Mouse (Mus musculus) layer of hippocampus, postnatal 10 days (tissue): Measurements from ENCODE around the gene Gtf2h1. TPM values are rescaled to one million over a fixed set of nuclear protein-coding genes. Genes with fewer than 3 reads are reported as not detected.
"Not testable (repeated sequence)": the region's sequence is repeated elsewhere in the genome, so short reads cannot be mapped to it uniquely, and the experiment has no call there.

Source experiments
- DNase-seq, 2 experiments: peaks; one replicate each; pipeline ENCODE4 v3.0.0; 2021; ENCODE audit warnings: low spot score in 2 of 2
- total RNA-seq, 2 experiments: library from RNA; stranded (reverse); gene quantifications; 2 replicates each; pipeline ENCODE4 v1.2.3; 2021

The Gtf2h1 gene
- total RNA-seq, 2 experiments from 2014 or later: 32.9 to 38.1 TPM

GRCm38 (mm10) chr7:46830799-46831590 lies 35.1 kb downstream of the Gtf2h1 start:
- DNase-seq: no peak

GRCm38 (mm10) chr7:46831693-46832092 lies 35.8 kb downstream of the Gtf2h1 start:
- no peak for DNase-seq

GRCm38 (mm10) chr7:46832112-46832810 lies 36.4 kb downstream of the Gtf2h1 start:
- not testable (repeated sequence) for DNase-seq

GRCm38 (mm10) chr7:46833266-46833665 lies 37.4 kb downstream of the Gtf2h1 start:
- DNase-seq: no peak

GRCm38 (mm10) chr7:46833670-46834255 lies 37.9 kb downstream of the Gtf2h1 start:
- DNase-seq: no peak

GRCm38 (mm10) chr7:46834994-46835610 lies 39.2 kb downstream of the Gtf2h1 start:
- no peak for DNase-seq

- no peak for DNase-seq
Observed at GRCm38 (mm10) chr7:46836357-46836756, 40.5 kb downstream of the Gtf2h1 start.

- no peak for DNase-seq
Observed at GRCm38 (mm10) chr7:46837073-46837472, 41.2 kb downstream of the Gtf2h1 start.

GRCm38 (mm10) chr7:46838104-46838671 lies 42.3 kb downstream of the Gtf2h1 start:
- DNase-seq: peak in 1 of 2 experiments; percentile 45

- peak; percentile 69 to 74 for DNase-seq
Observed at GRCm38 (mm10) chr7:46838891-46839302, 43.0 kb downstream of the Gtf2h1 start.

GRCm38 (mm10) chr7:46839446-46839845 lies 43.5 kb downstream of the Gtf2h1 start:
- DNase-seq: no peak

GRCm38 (mm10) chr7:46839861-46840260 lies 44.0 kb downstream of the Gtf2h1 start:
- DNase-seq: no peak

- no peak for DNase-seq
Observed at GRCm38 (mm10) chr7:46840326-46840725, 44.4 kb downstream of the Gtf2h1 start.

- no peak for DNase-seq
Observed at GRCm38 (mm10) chr7:46840787-46841525, 45.1 kb downstream of the Gtf2h1 start, which contains the start of gene Ldha. TSS of gene Ldha (plus strand) at chr7:46841475.

- DNase-seq: no peak
Observed at GRCm38 (mm10) chr7:46842278-46842677, 46.4 kb downstream of the Gtf2h1 start.

GRCm38 (mm10) chr7:46843576-46843975 lies 47.7 kb downstream of the Gtf2h1 start:
- no peak for DNase-seq

- DNase-seq: peak; percentile 91 to 94
Observed at GRCm38 (mm10) chr7:46845211-46845977, 49.5 kb downstream of the Gtf2h1 start.

- DNase-seq: no peak
Observed at GRCm38 (mm10) chr7:46845978-46846485, 50.1 kb downstream of the Gtf2h1 start.

- DNase-seq: peak; percentile 53 to 57
Observed at GRCm38 (mm10) chr7:46846486-46847244, 50.8 kb downstream of the Gtf2h1 start.
